Mouse (Mus musculus) spleen, adult 2 months (tissue): ENCODE data around the gene Syvn1.

ENCODE experiments used
- CTCF ChIP-seq: fragments of 200-500 bp; IDR thresholded peaks from 2 replicates; pipeline ENCODE4 v1.5.1; 2011; ENCODE audit warnings: mild to moderate bottlenecking, inconsistent platforms; ENCODE audit not compliant: insufficient read depth, insufficient read length, insufficient replicate concordance; ENCODE audit errors: extremely low read depth
- POLR2A ChIP-seq: fragments of 200-500 bp; IDR thresholded peaks from 2 replicates; pipeline ENCODE4 v1.6.1; 2011; ENCODE audit warnings: low read depth, low read length, inconsistent platforms

GRCm38 (mm10) chr19:6069851-6070250, 23.5 kb downstream of the Syvn1 start:
- TF ChIP-seq CTCF (no peak), POLR2A (no peak)
